Mouse (Mus musculus): ENCODE measurements around the gene Drg2. TPM values are rescaled to one million over a fixed set of nuclear protein-coding genes. Genes with fewer than 3 reads are reported as not detected.

Drg2 gene
- polyA plus RNA-seq, 1 experiment, result 26.4 TPM

DNA sequence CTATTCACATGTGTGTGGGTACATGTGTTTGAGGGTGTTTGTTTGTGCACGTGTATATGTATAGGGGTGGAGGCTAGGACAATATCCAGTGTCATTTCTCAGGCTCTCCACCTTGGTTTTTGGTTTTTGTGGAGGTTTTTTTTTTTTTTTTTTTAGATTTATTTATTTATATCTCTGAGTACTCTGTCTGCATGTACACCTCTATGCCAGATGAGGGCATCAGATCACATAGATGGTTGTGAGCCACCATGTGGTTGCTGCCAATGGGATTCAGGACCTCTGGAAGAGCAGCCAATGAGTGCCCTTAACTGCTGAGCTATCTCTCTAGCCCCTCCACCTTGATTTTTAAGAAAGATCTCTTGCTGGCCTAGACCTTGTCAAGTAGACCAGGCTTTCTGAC lies 3.6 kb downstream of the Drg2 start:
- Histone ChIP-seq H3K27me3 (ENCODE audit: control insufficient read depth, insufficient read depth, low read length) (no peaks in the 10 kb centered on the region), H3K4me1 (ENCODE audit: control insufficient read depth, insufficient read depth, insufficient read length) (peaks cover 4% of the 10 kb centered on the region; the same call in 1 of the 2 replicates), H3K4me3 (ENCODE audit: extremely low read depth, insufficient read depth, insufficient read length) (no peak overlapping the region), H3K27ac (ENCODE audit: insufficient read depth, low read length) (no peak overlapping the region), H3K36me3 (ENCODE audit: control insufficient read depth, insufficient read depth, low read length) (peaks cover 34% of the 10 kb centered on the region)
- DNase-seq (ENCODE audit: low read depth in 1 of 2, low spot score in 2 of 2), result no peak
- 88% methylated on average over 1 of the region's 1 CpGs for WGBS
- TF ChIP-seq POLR2A (IDR thresholded peaks at IDR 0.05; ENCODE audit: low read depth, low read length) (no peak), CTCF (IDR thresholded peaks at IDR 0.05; ENCODE audit: extremely low read depth, insufficient read depth, insufficient read length, insufficient replicate concordance) (no peak)

GRCm38 (mm10) chr11:60465943-60466380 lies 11.6 kb downstream of the Drg2 start:
- Histone ChIP-seq H3K27me3 (ENCODE audit: control insufficient read depth, insufficient read depth, low read length) (no peaks in the 10 kb centered on the region), H3K36me3 (ENCODE audit: control insufficient read depth, insufficient read depth, low read length) (peaks cover 37% of the 10 kb centered on the region), H3K4me3 (ENCODE audit: extremely low read depth, insufficient read depth, insufficient read length) (no peak overlapping the region), H3K27ac (ENCODE audit: insufficient read depth, low read length) (no peak overlapping the region), H3K4me1 (ENCODE audit: control insufficient read depth, insufficient read depth, insufficient read length) (no peaks in the 10 kb centered on the region)
- DNase-seq (ENCODE audit: low read depth in 1 of 2, low spot score in 2 of 2), result peak in 1 of 2 experiments; percentile 25
- TF ChIP-seq POLR2A (IDR thresholded peaks at IDR 0.05; ENCODE audit: low read depth, low read length) (no peak), CTCF (IDR thresholded peaks at IDR 0.05; ENCODE audit: extremely low read depth, insufficient read depth, insufficient read length, insufficient replicate concordance) (peak; percentile 59; the same call in 1 of the 2 replicates)
- WGBS, result 87% methylated on average over 2 of the region's 2 CpGs

DNA sequence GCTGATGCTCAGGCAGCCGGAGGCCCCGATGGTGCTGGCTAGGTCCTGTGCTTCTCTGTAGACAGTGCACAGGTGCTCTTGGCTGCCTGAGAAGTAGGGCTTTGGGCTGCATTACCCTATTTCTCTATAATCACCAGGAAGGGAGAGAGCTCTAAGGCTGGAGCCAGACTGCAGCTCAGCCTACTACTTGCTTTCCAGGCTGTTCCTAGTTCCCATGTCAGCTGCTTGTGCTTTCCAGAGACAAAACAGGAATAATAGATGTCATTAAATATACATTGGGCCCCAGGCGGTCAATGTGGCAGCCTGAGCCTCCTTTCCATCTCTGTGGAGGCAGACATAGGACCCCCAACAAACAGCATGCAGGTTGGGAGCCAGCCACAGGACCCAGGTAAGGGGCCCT lies 14.6 kb downstream of the Drg2 start, which contains the start of gene Myo15:
Gene Myo15, plus strand, starts transcription at position 301 of the 400 bp plus-strand sequence.
- H3K36me3 ChIP-seq (ENCODE audit: control insufficient read depth, insufficient read depth, low read length), result peaks cover 24% of the 10 kb centered on the region
- no peak for TF ChIP-seq POLR2A (IDR thresholded peaks at IDR 0.05; ENCODE audit: low read depth, low read length)
- TF ChIP-seq CTCF (IDR thresholded peaks at IDR 0.05; ENCODE audit: extremely low read depth, insufficient read depth, insufficient read length, insufficient replicate concordance), result no peak
- no peak within 1 kb of the TSS for H3K27ac ChIP-seq (ENCODE audit: insufficient read depth, low read length)
- H3K4me1 ChIP-seq (ENCODE audit: control insufficient read depth, insufficient read depth, insufficient read length), result no peaks in the 10 kb centered on the region
- H3K4me3 ChIP-seq (ENCODE audit: extremely low read depth, insufficient read depth, insufficient read length), result no peak within 1 kb of the TSS
- WGBS, result 100% methylated on average over 3 of the region's 3 CpGs
- no peak for DNase-seq (ENCODE audit: low read depth in 1 of 2, low spot score in 2 of 2)
- H3K27me3 ChIP-seq (ENCODE audit: control insufficient read depth, insufficient read depth, low read length), result no peaks in the 10 kb centered on the region

GRCm38 (mm10) chr11:60470743-60471142 lies 16.4 kb downstream of the Drg2 start:
- Histone ChIP-seq H3K36me3 (ENCODE audit: control insufficient read depth, insufficient read depth, low read length) (peaks cover 19% of the 10 kb centered on the region), H3K4me1 (ENCODE audit: control insufficient read depth, insufficient read depth, insufficient read length) (no peaks in the 10 kb centered on the region), H3K27me3 (ENCODE audit: control insufficient read depth, insufficient read depth, low read length) (no peaks in the 10 kb centered on the region), H3K4me3 (ENCODE audit: extremely low read depth, insufficient read depth, insufficient read length) (no peak overlapping the region), H3K27ac (ENCODE audit: insufficient read depth, low read length) (no peak overlapping the region)
- DNase-seq (ENCODE audit: low read depth in 1 of 2, low spot score in 2 of 2), result no peak
- 90% methylated on average over 9 of the region's 9 CpGs for WGBS
- TF ChIP-seq CTCF (IDR thresholded peaks at IDR 0.05; ENCODE audit: extremely low read depth, insufficient read depth, insufficient read length, insufficient replicate concordance), result no peak
- TF ChIP-seq POLR2A (IDR thresholded peaks at IDR 0.05; ENCODE audit: low read depth, low read length), result no peak

- Histone ChIP-seq H3K27me3 (ENCODE audit: control insufficient read depth, insufficient read depth, low read length) (no peaks in the 10 kb centered on the region), H3K27ac (ENCODE audit: insufficient read depth, low read length) (no peak overlapping the region), H3K4me1 (ENCODE audit: control insufficient read depth, insufficient read depth, insufficient read length) (no peaks in the 10 kb centered on the region), H3K36me3 (ENCODE audit: control insufficient read depth, insufficient read depth, low read length) (no peaks in the 10 kb centered on the region), H3K4me3 (ENCODE audit: extremely low read depth, insufficient read depth, insufficient read length) (no peak overlapping the region)
- no peak for DNase-seq (ENCODE audit: low read depth in 1 of 2, low spot score in 2 of 2)
- TF ChIP-seq CTCF (IDR thresholded peaks at IDR 0.05; ENCODE audit: extremely low read depth, insufficient read depth, insufficient read length, insufficient replicate concordance), result no peak
- 82% methylated on average over 5 of the region's 5 CpGs for WGBS
Observed at GRCm38 (mm10) chr11:60474534-60474933, 20.1 kb downstream of the Drg2 start.

DNA sequence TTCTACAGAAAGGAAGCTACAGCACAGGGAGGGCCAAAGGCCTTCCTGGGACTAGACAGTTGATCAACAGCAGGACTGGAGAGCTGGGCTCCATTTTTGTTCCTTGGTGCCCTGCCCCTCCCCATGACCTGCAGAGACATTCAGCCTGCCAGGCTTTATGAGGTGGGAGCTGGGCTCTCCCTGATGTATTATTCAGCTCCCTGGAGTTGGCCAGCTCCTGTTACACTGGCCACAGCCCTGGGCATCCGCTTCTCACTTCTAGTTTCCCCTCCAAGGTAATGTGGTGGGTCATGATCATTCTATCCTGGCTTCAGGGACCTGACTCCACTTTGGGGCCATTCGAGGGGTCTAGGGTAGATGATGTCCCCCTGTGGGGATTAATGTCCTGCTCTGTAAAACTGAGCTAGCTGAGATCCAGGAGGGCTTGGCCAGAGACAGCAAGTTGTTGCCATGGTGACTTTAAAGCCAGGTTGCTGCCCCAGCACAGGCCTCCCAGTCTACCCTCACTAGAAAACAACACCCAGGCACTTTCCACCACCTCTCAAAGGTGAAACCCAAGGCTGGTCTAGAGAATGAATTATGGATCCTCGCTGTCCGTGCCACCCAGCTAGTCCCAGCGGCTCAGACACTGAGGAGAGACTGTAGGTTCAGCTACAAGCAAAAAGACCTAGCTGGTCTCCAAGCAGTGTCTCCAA lies 21.4 kb downstream of the Drg2 start:
- H3K27ac ChIP-seq (ENCODE audit: insufficient read depth, low read length), result no peak overlapping the region
- DNase-seq (ENCODE audit: low read depth in 1 of 2, low spot score in 2 of 2), result no peak
- no peak for TF ChIP-seq POLR2A (IDR thresholded peaks at IDR 0.05; ENCODE audit: low read depth, low read length)
- H3K4me3 ChIP-seq (ENCODE audit: extremely low read depth, insufficient read depth, insufficient read length), result no peak overlapping the region
- H3K36me3 ChIP-seq (ENCODE audit: control insufficient read depth, insufficient read depth, low read length), result no peaks in the 10 kb centered on the region
- WGBS, result 89% methylated on average over 5 of the region's 5 CpGs
- H3K27me3 ChIP-seq (ENCODE audit: control insufficient read depth, insufficient read depth, low read length), result no peaks in the 10 kb centered on the region
- no peaks in the 10 kb centered on the region for H3K4me1 ChIP-seq (ENCODE audit: control insufficient read depth, insufficient read depth, insufficient read length)

GRCm38 (mm10) chr11:60478121-60478520 lies 23.7 kb downstream of the Drg2 start:
- DNase-seq (ENCODE audit: low read depth in 1 of 2, low spot score in 2 of 2), result no peak
- TF ChIP-seq CTCF (IDR thresholded peaks at IDR 0.05; ENCODE audit: extremely low read depth, insufficient read depth, insufficient read length, insufficient replicate concordance) (no peak), POLR2A (IDR thresholded peaks at IDR 0.05; ENCODE audit: low read depth, low read length) (no peak)
- no peak overlapping the region for H3K27ac ChIP-seq (ENCODE audit: insufficient read depth, low read length)
- H3K27me3 ChIP-seq (ENCODE audit: control insufficient read depth, insufficient read depth, low read length), result no peaks in the 10 kb centered on the region
- H3K4me1 ChIP-seq (ENCODE audit: control insufficient read depth, insufficient read depth, insufficient read length), result no peaks in the 10 kb centered on the region
- WGBS, result 63% methylated on average over 17 of the region's 17 CpGs
- H3K36me3 ChIP-seq (ENCODE audit: control insufficient read depth, insufficient read depth, low read length), result no peaks in the 10 kb centered on the region
- H3K4me3 ChIP-seq (ENCODE audit: extremely low read depth, insufficient read depth, insufficient read length), result no peak overlapping the region
